Mouse (Mus musculus) heart, postnatal 25 days (tissue): ENCODE data around the gene Aff3. TPM values are rescaled to one million over a fixed set of nuclear protein-coding genes. Genes with fewer than 3 reads are reported as not detected.

Experiments used
- DNase-seq: peaks from one replicate; pipeline ENCODE4 v3.0.0; 2022; ENCODE audit warnings: low spot score
- intact Hi-C: fragments of 180-260 bp; cut with DNase I; formaldehyde crosslinking; loops from one replicate; pipeline ENCODE4 v1.15.1; 2025
- total RNA-seq, 2 experiments: library from RNA; stranded (reverse); gene quantifications; 2 replicates each; pipeline ENCODE4 v1.2.3; 2021

The Aff3 gene
- total RNA-seq, 2 experiments from 2014 or later = 1.8 to 3.4 TPM

DNA sequence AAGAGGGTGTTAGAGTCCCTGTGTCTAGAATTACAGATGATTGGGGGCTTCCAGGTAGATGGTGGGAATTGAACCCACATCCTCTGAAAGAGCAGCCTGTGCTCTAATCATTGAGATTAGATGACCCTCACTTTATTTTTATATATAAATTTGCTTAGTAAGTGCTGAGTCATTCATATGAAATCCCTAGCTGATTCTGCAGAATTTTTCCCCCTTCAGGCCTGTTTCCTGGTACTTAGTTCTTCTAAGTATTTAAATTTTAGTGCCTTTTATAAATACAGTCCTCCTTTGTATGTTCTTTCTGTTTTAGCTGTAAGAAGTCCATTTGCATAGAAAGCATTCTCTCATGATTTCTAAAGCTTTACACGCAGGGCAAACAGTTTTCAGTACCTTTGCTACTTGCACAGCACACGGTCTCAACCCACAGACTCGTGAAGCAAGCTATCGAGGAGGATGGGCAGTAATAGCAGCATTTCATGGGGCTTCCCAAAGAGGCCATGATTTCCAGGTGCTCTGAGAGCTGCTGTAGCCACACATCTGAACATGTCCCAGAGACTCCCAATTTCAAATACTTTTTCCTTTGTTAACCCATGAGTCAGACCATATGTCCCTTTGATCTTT is 5.7 kb downstream of the Aff3 start:
- intact Hi-C loops = no loop called here
- DNase-seq = no peak

- no peak for DNase-seq
- intact Hi-C loops = no loop called here
These were observed 6.4 kb downstream of the Aff3 start for GRCm38 (mm10) chr1:38658376-38658775.

DNA sequence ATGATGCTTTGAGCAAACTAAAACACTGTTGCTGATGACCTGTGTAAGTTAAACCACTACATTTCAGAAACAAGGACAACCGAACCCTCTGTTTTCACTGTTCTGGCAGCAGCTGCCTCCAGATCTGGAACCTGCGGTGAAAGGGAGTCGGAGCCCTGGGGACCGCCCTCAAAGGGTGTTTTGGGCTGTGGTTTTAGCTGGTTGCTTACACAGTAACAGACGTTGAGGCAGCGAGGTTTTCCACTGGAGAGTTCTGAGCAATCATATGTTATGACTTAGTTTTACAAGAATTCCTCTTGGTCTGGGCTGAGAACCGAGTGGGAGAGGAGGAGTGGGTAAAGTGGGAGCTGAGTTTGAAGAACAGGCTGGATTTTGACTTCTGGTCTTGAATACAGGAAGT is 7.1 kb downstream of the Aff3 start:
- no peak for DNase-seq
- intact Hi-C loops = no loop called here

DNA sequence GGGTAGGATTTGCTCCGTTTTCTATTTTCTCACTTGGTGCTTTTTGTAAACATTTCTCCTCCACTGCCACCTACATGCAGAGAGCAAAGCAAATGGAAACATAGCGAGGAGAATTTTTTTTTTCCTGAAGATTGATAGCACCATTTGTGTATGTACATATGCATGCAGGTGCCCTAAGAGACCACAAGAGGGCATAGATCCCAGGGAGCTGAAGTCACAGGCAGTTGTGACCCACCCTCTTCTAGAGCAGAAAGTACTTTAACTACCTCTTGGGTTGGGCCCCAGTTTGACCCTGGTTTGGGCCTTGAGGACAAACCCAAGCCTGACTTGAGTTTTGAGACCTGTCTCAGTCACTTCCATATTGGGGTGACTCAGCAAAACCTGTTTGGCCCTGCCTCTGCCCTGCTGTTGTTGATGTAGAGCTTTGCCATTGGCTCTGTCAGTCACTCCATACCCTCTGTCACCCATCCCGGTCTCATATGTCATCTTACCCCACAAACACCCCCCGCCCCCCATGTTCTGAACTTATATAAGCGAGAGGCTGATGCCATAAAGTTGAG is 9.7 kb downstream of the Aff3 start:
- intact Hi-C loops = no loop called here
- DNase-seq = no peak

DNA sequence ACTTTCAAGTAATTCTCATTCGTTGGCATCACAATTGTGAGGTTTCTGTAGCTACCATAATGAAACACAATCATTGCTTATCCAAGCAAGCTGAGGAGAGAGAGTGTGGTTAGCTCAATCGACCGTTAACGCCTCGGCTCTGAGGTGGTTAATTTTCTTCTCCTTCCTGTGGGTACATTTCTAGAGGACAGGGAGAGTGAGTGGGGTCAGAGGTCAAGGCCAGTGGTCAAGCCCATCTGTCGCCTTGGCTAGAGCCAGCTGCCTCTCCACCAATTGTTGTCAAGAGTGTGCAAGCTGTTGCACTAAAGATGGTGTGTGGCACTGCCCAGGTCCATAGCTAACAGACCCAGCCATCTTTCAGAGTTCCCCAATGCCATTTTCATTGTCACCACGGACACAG is 14.7 kb downstream of the Aff3 start:
- intact Hi-C loops = no loop called here

GRCm38 (mm10) chr1:38649174-38649573 is 15.6 kb downstream of the Aff3 start:
- no peak for DNase-seq
- intact Hi-C loops = no loop called here

More for the DNA sequence above, 14.7 kb downstream of the Aff3 start:
- no peak for DNase-seq

DNA sequence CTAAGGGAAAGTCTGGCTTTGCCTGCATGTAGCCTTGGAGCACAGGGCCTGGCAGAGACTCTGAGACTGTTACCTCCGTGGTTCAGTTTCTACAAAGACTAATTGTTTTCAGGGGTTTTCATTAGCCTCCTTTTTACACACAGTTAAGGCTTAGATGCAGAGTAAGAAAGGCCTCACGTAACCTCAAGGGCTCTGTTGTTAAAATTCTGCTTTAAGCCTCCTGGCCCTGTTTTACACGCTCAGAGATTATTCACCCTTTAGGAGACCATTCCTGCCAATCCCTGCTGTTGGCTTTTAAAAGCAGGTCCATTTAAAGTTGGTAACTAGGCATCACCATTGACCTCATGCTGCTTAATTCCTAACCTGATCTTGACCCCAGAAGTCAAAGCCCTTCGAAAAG is 22.5 kb downstream of the Aff3 start:
- intact Hi-C loops = no loop called here
- DNase-seq = no peak

DNA sequence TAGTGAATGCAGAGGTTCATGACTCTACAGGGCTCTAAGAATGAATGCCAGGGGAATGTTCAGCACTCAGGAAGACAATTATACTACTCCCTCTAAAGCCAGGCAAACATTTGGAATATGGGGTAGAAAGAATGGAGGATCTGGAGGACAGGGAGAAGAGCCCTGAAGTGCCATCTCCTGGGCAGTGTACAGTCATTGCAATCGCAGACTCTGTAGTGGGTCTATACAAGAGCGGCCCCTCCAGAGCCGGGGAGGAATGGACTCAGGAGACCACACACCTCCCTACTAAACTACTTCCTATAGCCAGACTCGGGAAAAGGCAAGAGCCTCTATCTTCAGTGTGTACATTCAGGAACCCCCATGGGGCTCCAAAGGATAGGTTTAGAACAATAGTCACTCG is 25.1 kb downstream of the Aff3 start:
- intact Hi-C loops = no loop called here
- DNase-seq = no peak

GRCm38 (mm10) chr1:38635596-38635995 is 29.2 kb downstream of the Aff3 start:
- DNase-seq = no peak
- intact Hi-C loops = no loop called here

DNA sequence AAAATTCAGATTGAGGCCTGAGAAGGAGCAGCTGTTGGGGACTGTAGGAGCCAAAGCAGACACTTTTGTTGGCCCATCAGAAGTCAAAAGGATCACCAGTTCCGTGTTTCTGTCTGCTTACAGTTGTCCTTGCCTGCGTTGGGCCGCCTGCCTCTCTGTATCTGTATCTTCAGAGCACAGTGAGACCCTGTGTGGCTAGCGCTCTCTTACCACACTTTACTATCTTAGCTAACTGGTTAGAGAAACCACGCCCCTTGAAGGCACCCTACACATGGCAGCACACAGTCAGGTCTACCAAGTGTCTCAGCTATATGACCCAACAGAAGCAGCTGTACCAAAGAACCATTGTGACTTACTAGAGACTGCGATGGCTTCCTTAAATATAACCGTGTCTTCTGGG is 30.7 kb downstream of the Aff3 start:
- no peak for DNase-seq
- intact Hi-C loops = no loop called here

DNA sequence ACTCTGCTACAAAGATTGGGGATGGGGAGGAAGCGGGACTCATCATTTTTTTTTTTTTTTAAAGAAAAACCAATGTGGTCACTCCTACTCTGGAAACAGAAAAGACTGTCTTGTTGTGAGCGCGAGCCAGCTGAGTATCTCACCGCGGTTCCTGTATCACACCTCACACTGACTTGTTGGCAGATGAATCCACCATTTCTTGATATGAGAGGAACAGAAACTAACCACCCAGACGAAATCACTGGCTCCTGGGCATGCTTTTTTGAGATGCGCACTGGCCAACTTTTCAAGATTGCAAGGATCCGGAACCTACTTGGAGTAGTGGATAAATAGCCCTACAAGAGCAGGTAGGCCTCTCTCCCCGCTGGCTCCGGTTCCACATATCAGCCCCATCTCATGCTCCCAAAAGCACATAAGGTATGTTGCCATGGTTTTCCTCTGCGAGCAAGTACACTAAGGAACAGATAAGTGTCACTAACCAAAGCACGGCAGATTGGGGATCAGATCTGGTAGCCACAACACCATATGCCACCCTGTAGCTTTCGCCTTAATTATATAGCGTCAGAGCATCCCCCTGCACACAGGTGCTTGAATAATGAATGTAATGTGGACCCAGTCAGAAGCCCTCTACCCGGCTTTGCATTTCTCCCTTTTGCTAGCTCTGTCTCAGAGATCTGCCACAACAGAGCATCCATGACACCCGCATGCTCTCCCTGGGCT is 32.1 kb downstream of the Aff3 start:
- intact Hi-C loops = no loop called here
- no peak for DNase-seq

DNA sequence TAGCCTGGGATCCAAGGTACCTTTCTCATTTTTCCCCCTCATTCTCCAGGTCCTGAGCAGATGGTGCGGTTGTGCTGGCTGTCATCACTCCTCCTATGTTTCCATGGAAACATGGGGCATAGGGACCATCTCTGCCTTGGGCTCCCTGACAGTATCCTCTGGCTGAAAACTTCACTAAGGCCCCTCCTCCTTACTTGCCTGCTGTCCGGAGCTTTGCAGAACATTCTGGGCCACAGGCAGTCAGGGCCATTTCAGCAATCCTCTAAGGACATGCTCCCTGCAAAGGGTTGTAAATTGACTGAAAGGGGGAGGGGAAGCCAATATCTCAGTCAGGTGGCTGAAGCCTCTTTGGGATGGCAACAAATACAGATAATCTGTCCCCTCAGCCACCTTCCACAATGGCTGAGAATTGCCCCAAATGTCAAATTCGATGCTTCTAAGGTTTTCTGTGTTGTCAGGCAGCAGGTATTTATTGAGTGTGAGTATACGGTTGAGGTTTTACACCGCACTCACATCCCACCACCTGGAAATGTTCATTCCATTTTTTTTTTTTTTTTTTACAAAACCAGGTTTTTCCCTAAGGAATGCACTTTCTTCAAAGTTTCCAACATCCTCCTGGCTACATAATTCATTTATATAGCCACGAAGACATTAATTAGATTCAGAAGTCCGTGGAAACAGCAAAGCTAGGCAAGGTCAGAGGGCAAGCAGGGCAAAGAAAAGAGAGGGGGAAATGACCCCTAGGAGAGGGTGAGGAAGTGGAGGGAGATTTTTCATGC is 33.1 kb downstream of the Aff3 start:
- no peak for DNase-seq
- intact Hi-C loops = no loop called here

DNA sequence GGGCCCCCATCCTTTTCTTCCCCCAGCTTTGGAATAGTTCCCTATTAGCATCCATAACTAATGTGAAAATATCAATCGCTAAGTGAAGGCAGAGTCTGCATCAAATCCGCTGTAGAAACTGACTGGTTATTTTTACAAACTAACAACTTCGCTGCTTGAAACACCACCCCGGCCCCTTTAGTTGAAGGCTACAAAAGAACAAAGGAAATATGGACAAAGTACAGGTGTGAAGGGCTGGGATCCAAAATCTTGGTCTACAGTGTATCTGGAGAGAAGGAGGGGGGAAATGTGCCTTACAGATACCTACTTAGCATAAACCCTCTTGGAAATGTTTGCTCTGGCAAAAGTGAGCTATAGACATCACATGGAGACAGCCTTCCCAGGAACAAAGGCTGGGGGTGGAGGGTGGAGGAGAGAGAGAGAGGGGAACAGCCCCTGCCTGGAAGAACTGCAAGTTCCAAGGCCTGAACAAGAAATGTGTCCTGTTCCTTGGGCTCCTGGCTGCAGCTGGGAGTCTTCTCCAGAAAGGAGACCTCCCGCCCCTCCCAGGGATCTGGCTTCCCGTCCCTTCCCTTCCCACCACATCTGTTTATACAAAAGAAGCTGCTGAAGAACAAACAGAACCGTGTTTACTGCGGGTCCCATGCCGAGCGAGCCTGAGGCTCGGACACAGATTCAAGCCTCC is 35.7 kb downstream of the Aff3 start:
- intact Hi-C loops = loop anchor here (5.0 kb wide), 1 partner anchor 138 kb away; no protein-coding TSS in a partner anchor

DNA sequence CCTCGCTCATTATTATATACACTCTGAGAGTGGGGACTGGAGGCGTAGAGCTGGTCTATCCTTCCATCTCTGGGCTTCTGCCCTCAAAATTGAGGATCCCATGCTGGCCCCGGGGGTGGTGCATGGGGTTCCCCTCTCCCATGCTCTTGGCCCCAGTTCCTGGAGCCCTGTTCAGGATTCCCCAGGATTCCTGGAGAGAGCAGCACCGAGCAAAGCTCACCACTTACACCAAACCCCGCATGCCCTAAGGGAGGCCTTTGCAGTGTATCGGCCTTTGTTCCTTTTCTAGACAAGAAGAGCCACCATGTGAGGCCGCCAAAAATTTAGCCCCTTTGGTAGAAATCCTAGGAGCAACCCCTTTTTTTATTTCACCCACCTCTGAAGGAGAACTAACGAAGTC is 36.3 kb downstream of the Aff3 start:
- intact Hi-C loops = loop anchor here (5.0 kb wide), 1 partner anchor 139 kb away; no protein-coding TSS in a partner anchor
- no peak for DNase-seq

More for the DNA sequence above, 35.7 kb downstream of the Aff3 start:
- DNase-seq = no peak

GRCm38 (mm10) chr1:38627683-38628361 is 36.9 kb downstream of the Aff3 start:
- intact Hi-C loops = loop anchor here (5.0 kb wide), 1 partner anchor 139 kb away; no protein-coding TSS in a partner anchor
- DNase-seq = no peak

DNA sequence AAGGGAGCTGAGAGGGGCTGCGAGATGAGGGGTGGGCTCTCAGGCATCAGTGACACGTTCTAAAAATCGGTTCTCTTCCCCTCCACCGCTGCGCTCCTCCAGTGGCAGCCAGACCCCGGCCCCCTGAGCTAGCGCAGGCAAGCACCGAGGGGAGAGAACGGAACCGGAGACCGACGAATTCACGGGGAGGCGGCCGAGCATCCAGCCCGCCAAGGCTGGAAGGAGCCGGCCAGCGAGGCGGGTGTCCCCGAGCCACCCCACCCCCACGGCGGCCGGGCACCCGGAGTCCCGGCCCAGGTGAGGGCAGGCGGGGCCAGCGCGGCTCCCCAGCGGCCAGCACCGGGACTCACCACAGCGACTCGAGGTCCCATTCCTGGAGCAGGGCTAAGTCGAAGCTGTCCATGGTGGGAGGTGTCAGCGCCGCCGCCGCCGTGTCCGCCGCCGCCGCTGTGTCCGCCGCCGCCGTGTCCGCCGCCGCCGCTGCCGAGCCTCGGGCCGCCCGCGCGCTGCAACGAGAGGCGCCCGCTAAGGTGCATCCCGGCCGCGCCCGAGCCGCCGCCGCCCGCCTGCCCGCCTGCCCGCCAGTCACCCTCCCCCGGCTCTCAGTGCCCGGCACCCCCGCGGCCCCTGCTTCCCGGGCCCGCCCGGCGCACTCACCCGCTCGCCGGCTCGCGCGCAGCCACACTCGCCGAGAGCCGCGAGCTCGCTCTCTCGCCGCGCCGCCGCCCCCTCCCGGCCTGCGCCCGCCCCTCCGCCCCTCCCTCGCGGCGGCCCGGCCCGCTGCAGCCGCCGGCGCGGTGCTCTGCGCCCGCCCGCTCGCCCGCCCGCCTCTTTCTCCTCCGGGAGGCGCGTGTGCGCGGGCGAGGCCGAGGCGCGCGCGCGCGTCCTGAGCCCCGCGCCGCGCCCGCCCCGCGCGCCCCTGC is 37.8 kb downstream of the Aff3 start:
- intact Hi-C loops = loop anchor here (5.0 kb wide), 1 partner anchor 140 kb away; no protein-coding TSS in a partner anchor
- DNase-seq = no peak

DNA sequence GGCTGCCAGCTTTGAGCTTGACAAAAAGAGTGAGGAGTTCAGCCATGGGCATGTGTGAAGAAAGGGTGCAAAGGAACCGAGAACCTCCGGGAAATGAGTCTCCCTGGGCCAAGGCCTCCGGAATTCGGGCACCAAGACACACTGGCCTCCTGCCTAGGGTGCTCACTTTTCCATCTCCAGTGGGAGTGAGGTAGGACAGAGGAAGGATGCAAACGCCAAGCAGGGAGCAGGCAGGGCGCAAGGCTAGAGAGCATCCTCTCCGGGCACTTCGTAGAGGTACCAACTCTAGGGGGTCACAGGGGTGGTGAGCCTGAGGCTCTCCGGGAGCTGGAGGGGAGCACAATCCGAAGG is 38.4 kb downstream of the Aff3 start:
- intact Hi-C loops = loop anchor here (5.0 kb wide), 1 partner anchor 141 kb away; no protein-coding TSS in a partner anchor
- no peak for DNase-seq

DNA sequence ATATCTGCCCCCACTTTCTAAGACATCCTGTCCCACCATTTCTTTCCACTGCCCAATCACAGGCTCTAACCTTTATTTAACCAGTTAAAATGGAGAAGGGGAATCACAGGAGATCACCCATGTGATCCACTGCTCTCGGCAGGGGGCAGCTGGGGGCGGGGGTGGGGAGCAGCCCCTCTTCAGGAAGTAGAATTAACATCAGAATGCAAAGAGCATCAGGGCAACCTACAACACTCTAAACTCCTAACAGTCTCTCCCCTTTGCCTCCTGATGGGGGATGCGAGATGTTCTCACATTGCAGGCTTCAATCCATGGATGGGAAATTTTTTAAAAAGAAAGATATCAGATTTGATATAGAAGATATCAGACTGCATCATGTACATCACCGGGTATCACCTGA is 42.9 kb downstream of the Aff3 start:
- intact Hi-C loops = no loop called here
- no peak for DNase-seq
